Mouse (Mus musculus) embryonic facial prominence, embryonic 13.5 days (tissue): ENCODE results near the gene Drc3. TPM values are rescaled to one million over a fixed set of nuclear protein-coding genes. Genes with fewer than 3 reads are reported as not detected.

ENCODE experiments used
- ATAC-seq: fragments of 200-750 bp; cut with Nextera tagmentation; 2 replicates; pipeline ENCODE4 v1.8.0; 2017; ENCODE audit warnings: low read depth; ENCODE audit not compliant: insufficient number of reproducible peaks, insufficient read depth, low FRiP score, low TSS enrichment
- H3K27ac ChIP-seq: fragments of 300-500 bp; sonication (generic); 2 replicates; pipeline ENCODE4 v1.5.1; 2015; ENCODE audit warnings: moderate library complexity, mild to moderate bottlenecking, inconsistent platforms
- H3K27me3 ChIP-seq: fragments of 300-500 bp; sonication (generic); 2 replicates; pipeline ENCODE4 v1.6.1; 2015; ENCODE audit warnings: mild to moderate bottlenecking, inconsistent platforms
- H3K36me3 ChIP-seq: fragments of 300-500 bp; sonication (generic); 2 replicates; pipeline ENCODE4 v1.6.1; 2015; ENCODE audit warnings: mild to moderate bottlenecking, inconsistent platforms
- H3K4me1 ChIP-seq: fragments of 300-500 bp; sonication (generic); 2 replicates; pipeline ENCODE4 v1.6.1; 2015; ENCODE audit warnings: inconsistent platforms
- H3K4me2 ChIP-seq: fragments of 300-500 bp; sonication (generic); 2 replicates; pipeline ENCODE4 v1.6.1; 2015; ENCODE audit warnings: moderate library complexity, mild to moderate bottlenecking, inconsistent platforms
- H3K4me3 ChIP-seq: fragments of 300-500 bp; sonication (generic); 2 replicates; pipeline ENCODE4 v1.5.1; 2015; ENCODE audit warnings: mild to moderate bottlenecking, inconsistent platforms
- H3K9ac ChIP-seq: fragments of 300-500 bp; sonication (generic); 2 replicates; pipeline ENCODE4 v1.6.1; 2015; ENCODE audit warnings: mild to moderate bottlenecking, inconsistent platforms
- H3K9me3 ChIP-seq: fragments of 300-500 bp; sonication (generic); 2 replicates; pipeline ENCODE4 v1.6.1; 2016; ENCODE audit warnings: inconsistent platforms
- whole genome bisulfite sequencing: fragments of 180-500 bp; shearing (Covaris S2); methylation state at CpG from one replicate; pipeline ENCODE4 v1.1.7; 2015; ENCODE audit warnings: mixed read lengths; 5-methylcytosine and 5-hydroxymethylcytosine counted together
- polyA plus RNA-seq: library from polyadenylated mRNA; unstranded; fragments of >200 nt; fragmentation: Nextera tagmentation; extraction: Ambion mirVana; gene quantifications from 2 replicates; pipeline ENCODE4 v1.2.1, GENCODE M21; 2015

Drc3 gene
- polyA plus RNA-seq, 1 experiment from 2014 or later, result 2.4 TPM

DNA sequence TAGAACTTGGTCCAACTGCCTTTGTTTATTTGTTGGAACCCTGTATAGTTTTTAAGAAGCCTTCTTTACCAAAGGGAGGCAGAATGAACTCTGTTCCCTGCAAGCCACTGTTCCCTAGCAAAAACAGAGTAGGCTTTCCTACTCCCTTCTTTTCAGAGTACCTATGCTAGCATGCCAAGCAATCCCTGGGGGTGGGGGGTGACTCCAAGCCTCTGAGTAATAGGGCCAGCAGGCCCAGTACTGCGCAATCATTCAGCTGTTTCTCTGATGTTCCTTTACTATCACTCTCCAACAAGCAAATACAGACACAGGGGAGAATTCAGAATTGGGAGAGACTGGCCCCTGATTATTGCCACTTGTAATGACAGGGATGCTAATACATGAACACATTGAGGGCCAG, 53.5 kb downstream of the Drc3 start:
- Histone ChIP-seq H3K4me2 (no peak overlapping the region), H3K9me3 (no peaks in the 10 kb centered on the region), H3K4me1 (no peaks in the 10 kb centered on the region), H3K27ac (no peak overlapping the region), H3K36me3 (peaks cover 79% of the 10 kb centered on the region), H3K4me3 (no peak overlapping the region), H3K9ac (no peak overlapping the region), H3K27me3 (no peaks in the 10 kb centered on the region)
- 97% methylated on average over 1 of the region's 1 CpGs for WGBS
- no peak for ATAC-seq

DNA sequence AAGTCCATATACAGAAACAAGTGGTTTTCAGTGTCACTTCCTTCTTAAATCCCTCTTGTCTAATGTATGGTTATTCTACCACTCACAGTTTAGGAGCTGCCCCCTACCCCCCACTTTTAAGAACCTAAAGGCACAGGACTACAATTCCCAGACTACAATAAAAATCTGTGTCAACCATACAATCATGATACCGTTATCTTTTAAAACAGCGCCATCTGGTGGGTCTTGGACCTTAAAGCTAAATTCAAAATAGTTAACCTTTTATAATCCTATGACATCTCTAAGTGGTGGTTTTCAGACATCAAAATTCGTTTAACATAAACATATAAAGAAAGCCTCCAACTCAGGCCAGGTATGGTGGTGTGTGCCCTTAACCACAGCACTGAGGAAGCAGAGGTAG, 59.0 kb downstream of the Drc3 start:
- no peak for ATAC-seq
- Histone ChIP-seq H3K9me3 (no peaks in the 10 kb centered on the region), H3K4me3 (no peak overlapping the region), H3K4me2 (no peak overlapping the region), H3K4me1 (peaks cover 14% of the 10 kb centered on the region), H3K27ac (no peak overlapping the region), H3K9ac (no peak overlapping the region), H3K36me3 (peaks cover 25% of the 10 kb centered on the region), H3K27me3 (no peaks in the 10 kb centered on the region)
- 14% methylated on average over 3 of the region's 3 CpGs for WGBS

DNA sequence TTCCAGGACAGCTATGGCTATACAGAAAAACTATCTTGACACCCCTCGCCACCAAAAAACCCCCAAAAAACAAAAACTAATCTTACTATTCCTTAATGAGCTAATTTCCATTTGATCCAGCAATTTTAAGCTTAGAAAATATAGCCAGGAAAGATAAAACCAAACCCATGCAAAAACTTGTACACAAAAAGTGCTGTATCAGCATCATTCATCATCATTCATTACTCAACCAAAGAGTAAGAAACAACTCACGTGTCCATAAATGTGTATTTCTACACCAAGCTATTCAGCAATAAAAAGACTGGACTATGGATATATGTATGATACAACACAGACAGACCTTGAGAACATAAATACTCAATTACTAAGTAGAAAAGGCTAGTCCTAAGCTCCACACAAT, 59.8 kb downstream of the Drc3 start:
- no peak overlapping the region for H3K4me2 ChIP-seq
- no peaks in the 10 kb centered on the region for H3K9me3 ChIP-seq
- H3K27ac ChIP-seq, result no peak overlapping the region
- 86% methylated on average over 2 of the region's 2 CpGs for WGBS
- ATAC-seq, result no peak
- H3K4me3 ChIP-seq, result no peak overlapping the region
- peaks cover 14% of the 10 kb centered on the region for H3K4me1 ChIP-seq
- H3K9ac ChIP-seq, result no peak overlapping the region
- peaks cover 17% of the 10 kb centered on the region for H3K36me3 ChIP-seq
- H3K27me3 ChIP-seq, result no peaks in the 10 kb centered on the region

- H3K9me3 ChIP-seq, result no peaks in the 10 kb centered on the region
- peaks cover 29% of the 10 kb centered on the region for H3K4me1 ChIP-seq
- ATAC-seq, result peak; percentile 27; the same call in 1 of the 2 replicates
- peak overlapping the region; percentile 93 for H3K4me3 ChIP-seq
- H3K4me2 ChIP-seq, result peak overlapping the region; percentile 86
- peak overlapping the region; percentile 88 for H3K27ac ChIP-seq
- H3K36me3 ChIP-seq, result no peaks in the 10 kb centered on the region
- WGBS, result under 1% methylated on average over 21 of the region's 21 CpGs
- H3K27me3 ChIP-seq, result no peaks in the 10 kb centered on the region
- H3K9ac ChIP-seq, result peak overlapping the region; percentile 88
Observed at GRCm38 (mm10) chr11:60416590-60416962, 63.4 kb downstream of the Drc3 start.

- H3K36me3 ChIP-seq, result no peaks in the 10 kb centered on the region
- peak within 1 kb of the TSS; percentile 95 for H3K9ac ChIP-seq
- H3K4me3 ChIP-seq, result peak within 1 kb of the TSS; percentile 93
- H3K4me1 ChIP-seq, result peaks cover 29% of the 10 kb centered on the region
- peak within 1 kb of the TSS; percentile 86 for H3K4me2 ChIP-seq
- peak within 1 kb of the TSS; percentile 88 for H3K27ac ChIP-seq
- ATAC-seq, result peak; percentile 95
- no peaks in the 10 kb centered on the region for H3K27me3 ChIP-seq
- H3K9me3 ChIP-seq, result no peaks in the 10 kb centered on the region
- under 1% methylated on average over 61 of the region's 81 CpGs for WGBS
Observed at GRCm38 (mm10) chr11:60416963-60417716, 64.0 kb downstream of the Drc3 start, which contains the start of gene Gid4. Gene Gid4 (plus strand): TSS chr11:60417145.

GRCm38 (mm10) chr11:60417717-60418472, 64.8 kb downstream of the Drc3 start, which contains the start of gene Atpaf2:
Gene Atpaf2 (minus strand): TSS chr11:60418457.
- Histone ChIP-seq H3K9me3 (no peaks in the 10 kb centered on the region), H3K9ac (peak within 1 kb of the TSS; percentile 95), H3K4me1 (peaks cover 29% of the 10 kb centered on the region), H3K27ac (peak within 1 kb of the TSS; percentile 88), H3K4me3 (peak within 1 kb of the TSS; percentile 93), H3K4me2 (peak within 1 kb of the TSS; percentile 86), H3K27me3 (no peaks in the 10 kb centered on the region), H3K36me3 (no peaks in the 10 kb centered on the region)
- peak; percentile 40 for ATAC-seq
- WGBS, result under 1% methylated on average over 39 of the region's 39 CpGs

- H3K9me3 ChIP-seq, result no peaks in the 10 kb centered on the region
- peak overlapping the region; percentile 86 for H3K4me2 ChIP-seq
- ATAC-seq, result no peak
Observed at GRCm38 (mm10) chr11:60418473-60418803, 65.3 kb downstream of the Drc3 start.

DNA sequence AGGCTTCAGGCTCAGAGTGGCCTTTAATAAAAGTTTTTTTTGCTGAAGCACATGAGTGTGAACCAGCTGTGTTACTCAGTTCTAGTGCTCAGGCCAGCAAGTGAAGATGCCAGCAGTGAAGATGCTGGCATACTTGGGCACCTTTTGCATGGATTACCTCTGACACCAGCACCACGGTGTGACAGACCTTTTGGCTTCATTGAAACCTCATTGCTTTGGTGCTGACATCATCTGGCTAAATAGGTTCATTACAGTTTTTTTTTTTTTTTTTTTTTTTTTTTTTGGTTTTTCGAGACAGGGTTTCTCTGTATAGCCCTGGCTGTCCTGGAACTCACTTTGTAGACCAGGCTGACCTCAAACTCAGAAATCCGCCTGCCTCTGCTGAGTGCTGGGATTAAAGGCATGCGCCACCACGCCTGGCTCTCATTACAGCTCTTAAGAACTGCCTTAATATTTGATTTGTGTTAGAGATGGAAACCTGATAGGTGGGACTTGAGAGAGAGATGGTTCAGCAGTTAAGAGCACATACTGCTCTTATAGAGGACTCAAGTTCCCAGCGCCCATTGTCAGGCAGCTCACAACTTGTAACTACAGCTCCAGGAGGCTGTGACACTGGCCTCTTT, 69.0 kb downstream of the Drc3 start:
- 57% methylated on average over 6 of the region's 6 CpGs for WGBS
- Histone ChIP-seq H3K36me3 (peaks cover 4% of the 10 kb centered on the region), H3K9me3 (no peaks in the 10 kb centered on the region), H3K4me2 (no peak overlapping the region), H3K4me1 (peaks cover 15% of the 10 kb centered on the region), H3K27me3 (no peaks in the 10 kb centered on the region), H3K4me3 (no peak overlapping the region), H3K9ac (no peak overlapping the region), H3K27ac (no peak overlapping the region)
- ATAC-seq, result no peak

More at GRCm38 (mm10) chr11:60418473-60418803, 65.3 kb downstream of the Drc3 start:
- Histone ChIP-seq H3K36me3 (no peaks in the 10 kb centered on the region), H3K9ac (peak overlapping the region; percentile 95), H3K4me1 (peaks cover 29% of the 10 kb centered on the region), H3K4me3 (peak overlapping the region; percentile 93), H3K27ac (no peak overlapping the region), H3K27me3 (no peaks in the 10 kb centered on the region)
- 19% methylated on average over 6 of the region's 6 CpGs for WGBS

GRCm38 (mm10) chr11:60423006-60423405, 69.9 kb downstream of the Drc3 start:
- H3K4me2 ChIP-seq, result no peak overlapping the region
- H3K9me3 ChIP-seq, result no peaks in the 10 kb centered on the region
- ATAC-seq, result no peak
- H3K4me3 ChIP-seq, result no peak overlapping the region
- 68% methylated on average over 1 of the region's 1 CpGs for WGBS
- no peaks in the 10 kb centered on the region for H3K27me3 ChIP-seq
- H3K4me1 ChIP-seq, result peaks cover 15% of the 10 kb centered on the region
- no peak overlapping the region for H3K9ac ChIP-seq
- peaks cover 13% of the 10 kb centered on the region for H3K36me3 ChIP-seq
- no peak overlapping the region for H3K27ac ChIP-seq

- 92% methylated on average over 1 of the region's 1 CpGs for WGBS
- no peak for ATAC-seq
- peaks cover 34% of the 10 kb centered on the region for H3K36me3 ChIP-seq
Observed at GRCm38 (mm10) chr11:60426417-60426816, 73.3 kb downstream of the Drc3 start.

GRCm38 (mm10) chr11:60427628-60428027, 74.5 kb downstream of the Drc3 start:
- no peak for ATAC-seq
- peaks cover 41% of the 10 kb centered on the region for H3K36me3 ChIP-seq
- H3K4me3 ChIP-seq, result no peak overlapping the region
- no peaks in the 10 kb centered on the region for H3K9me3 ChIP-seq
- WGBS, result 94% methylated on average over 3 of the region's 3 CpGs
- H3K4me2 ChIP-seq, result no peak overlapping the region
- H3K9ac ChIP-seq, result no peak overlapping the region
- H3K4me1 ChIP-seq, result no peaks in the 10 kb centered on the region
- H3K27me3 ChIP-seq, result no peaks in the 10 kb centered on the region
- no peak overlapping the region for H3K27ac ChIP-seq

More at GRCm38 (mm10) chr11:60426417-60426816, 73.3 kb downstream of the Drc3 start:
- Histone ChIP-seq H3K4me3 (no peak overlapping the region), H3K9me3 (no peaks in the 10 kb centered on the region), H3K27me3 (no peaks in the 10 kb centered on the region), H3K4me2 (no peak overlapping the region), H3K9ac (no peak overlapping the region), H3K27ac (no peak overlapping the region), H3K4me1 (no peaks in the 10 kb centered on the region)
